Mouse (Mus musculus) layer of hippocampus, adult 6 months (tissue): ENCODE results near the gene Gm49393. TPM values are rescaled to one million over a fixed set of nuclear protein-coding genes. Genes with fewer than 3 reads are reported as not detected.

Source experiments
- long read RNA-seq, 2 experiments: library from polyadenylated mRNA; unstranded; transcript quantifications; one replicate each; pipeline ENCODE4 v2.0.0; 2019 to 2020
- polyA plus RNA-seq: library from polyadenylated mRNA; unstranded; fragments of <200 nt; fragmentation: Nextera tagmentation; gene quantifications from 2 replicates; pipeline ENCODE4 v1.2.3, GENCODE M21; 2021

Gm49393 gene
- polyA plus RNA-seq: not detected in 2 replicates
- long read RNA-seq, experiment 1: 0 reads
- long read RNA-seq, experiment 2: 0 reads

DNA sequence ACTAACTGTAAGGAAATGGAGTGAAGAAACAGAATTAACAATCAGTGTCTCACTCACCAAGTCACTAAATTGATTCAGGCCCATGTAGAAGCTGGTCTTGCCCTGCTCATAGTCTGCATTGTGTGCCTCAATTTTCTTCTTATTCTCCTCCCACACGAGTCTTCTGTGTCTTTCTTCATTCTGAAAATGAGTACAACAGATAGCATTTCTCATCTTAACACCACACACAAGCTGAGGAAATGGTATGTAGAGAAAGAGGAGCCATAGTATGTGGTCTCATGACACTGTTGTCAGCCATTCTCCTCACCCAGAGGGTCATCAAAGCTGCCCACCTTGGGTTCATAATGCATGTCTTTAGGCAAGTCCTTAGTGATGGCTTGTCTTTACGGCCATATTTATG is at the start of gene Gm49393:
Gene Gm49393, minus strand, starts transcription at position 101 of the 400 bp plus-strand sequence.

DNA sequence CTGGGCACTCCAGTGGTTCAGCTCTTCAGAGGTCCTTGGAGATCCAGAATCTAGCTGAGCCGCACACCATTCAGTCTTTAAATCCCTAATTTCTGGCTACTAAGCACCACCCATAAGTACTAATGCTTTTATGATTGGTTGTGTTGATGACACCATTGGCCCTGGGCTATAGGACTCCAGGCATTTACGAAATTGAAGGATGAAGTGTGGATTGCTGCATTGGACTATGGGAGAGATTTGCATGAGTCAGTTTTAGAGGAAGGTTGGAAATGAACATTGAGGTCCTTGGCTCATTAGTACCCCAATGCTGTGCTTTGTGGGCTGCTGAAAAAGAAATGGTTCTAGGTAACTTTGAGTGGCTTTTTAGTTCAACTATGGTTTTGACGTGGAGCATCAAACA is 6.5 kb upstream of the Gm49393 start, which contains the start of gene Tpbpa:
Gene Tpbpa, minus strand, starts transcription at position 101 of the 400 bp plus-strand sequence.

DNA sequence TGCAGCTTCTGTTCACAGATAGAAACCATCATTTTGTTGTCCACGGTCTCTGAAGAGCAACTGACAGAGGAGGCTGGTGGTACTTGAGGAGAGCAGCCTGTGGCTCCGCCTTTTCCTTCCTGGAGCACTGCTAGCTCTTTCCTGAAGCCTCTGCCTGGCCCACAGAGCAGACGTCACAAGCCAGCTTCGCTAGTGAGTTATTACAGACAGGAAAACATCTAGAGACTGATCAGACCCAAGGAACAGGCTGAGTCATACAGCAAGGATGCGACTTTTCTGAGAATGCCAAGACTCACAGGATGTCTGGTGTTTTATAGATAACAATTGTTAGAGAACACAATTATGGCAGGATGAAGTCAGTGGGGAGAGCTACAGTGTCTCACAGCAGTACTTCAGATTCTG is 1.1 kb upstream of the Gm49393 start, which contains the start of the genes Gm49391 and Ctla2a:
Gene Gm49391, minus strand, starts transcription at position 72 of the 402 bp plus-strand sequence.
Gene Ctla2a, minus strand, starts transcription at position 126 of the 402 bp plus-strand sequence.

DNA sequence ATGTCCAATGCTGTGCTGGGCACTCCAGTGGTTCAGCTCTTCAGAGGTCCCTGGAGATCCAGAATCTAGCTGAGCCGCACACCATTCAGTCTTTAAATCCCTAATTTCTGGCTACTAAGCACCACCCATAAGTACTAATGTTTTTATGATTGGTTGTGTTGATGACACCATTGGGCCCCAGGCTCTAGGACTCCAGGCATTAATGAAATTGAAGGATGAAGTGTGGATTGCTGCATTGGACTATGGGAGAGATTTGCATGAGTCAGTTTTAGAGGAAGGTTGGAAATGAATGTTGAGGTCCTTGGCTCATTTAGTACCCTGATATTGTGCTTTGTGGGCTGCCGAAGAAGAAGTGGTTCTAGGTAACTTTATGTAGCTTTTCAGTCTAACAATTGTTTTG is 30.6 kb downstream of the Gm49393 start, which contains the start of gene Tpbpb:
Gene Tpbpb, minus strand, starts transcription at position 101 of the 400 bp plus-strand sequence.

DNA sequence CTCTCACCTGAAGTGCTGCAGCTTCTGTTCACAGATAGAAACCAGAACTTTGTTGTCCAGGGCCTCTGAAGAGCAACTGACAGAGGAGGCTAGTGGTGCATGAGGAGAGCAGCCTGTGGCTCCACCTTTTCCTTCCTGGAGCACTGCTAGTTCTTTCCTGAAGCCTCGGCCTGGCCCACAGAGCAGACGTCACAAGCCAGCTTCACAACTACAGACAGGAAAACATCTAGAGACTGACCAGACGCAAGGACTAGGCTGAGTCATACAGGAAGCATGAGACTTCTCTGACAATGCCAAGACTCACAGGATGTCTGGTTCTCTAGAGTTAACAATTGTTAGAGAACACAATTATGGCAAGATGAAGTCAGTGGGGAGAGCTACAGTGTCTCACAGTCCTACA is 38.1 kb downstream of the Gm49393 start, which contains the start of gene Ctla2b:
Gene Ctla2b, minus strand, starts transcription at position 120 of the 400 bp plus-strand sequence.

DNA sequence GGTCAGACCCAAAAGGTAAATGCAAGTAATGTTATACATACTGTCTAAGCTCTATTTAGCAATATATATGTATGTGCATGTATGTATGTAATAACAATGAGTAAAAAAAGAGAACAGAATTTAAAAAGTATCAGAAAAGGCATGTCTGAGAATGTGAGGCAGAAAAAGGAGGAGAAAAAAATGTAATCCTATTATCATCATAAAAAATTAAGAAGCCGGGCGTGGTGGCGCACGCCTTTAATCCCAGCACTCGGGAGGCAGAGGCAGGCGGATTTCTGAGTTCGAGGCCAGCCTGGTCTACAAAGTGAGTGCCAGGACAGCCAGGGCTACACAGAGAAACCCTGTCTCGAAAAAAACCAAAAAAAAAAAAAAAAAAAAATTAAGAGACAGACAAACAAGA is 38.6 kb downstream of the Gm49393 start, which contains the start of gene Gm49392:
Gene Gm49392, minus strand, starts transcription at position 101 of the 400 bp plus-strand sequence.

DNA sequence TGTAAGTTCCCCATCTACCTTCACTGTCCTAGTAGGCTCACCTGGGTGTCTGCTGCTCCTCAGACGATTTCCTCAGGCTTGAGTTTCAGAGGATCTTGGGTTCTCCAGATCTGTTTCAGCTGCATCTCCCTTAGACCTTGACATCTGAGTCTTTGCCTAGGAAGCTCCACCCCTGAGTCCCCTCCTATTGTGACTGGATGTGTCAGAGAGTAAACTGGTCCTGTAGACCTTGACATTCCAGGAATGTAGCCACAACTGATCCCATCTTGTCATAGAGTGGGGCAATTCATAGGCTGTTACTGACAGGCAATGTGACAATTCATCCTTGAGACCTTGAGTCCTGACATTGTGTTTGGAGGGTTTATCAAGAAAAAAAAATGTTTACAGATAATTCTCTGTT is 71.1 kb downstream of the Gm49393 start, which contains the start of gene 4930486L24Rik:
Gene 4930486L24Rik, minus strand, starts transcription at position 195 of the 400 bp plus-strand sequence.

Other genes starting within 250 kb of the Gm49393 start
- not detected in 2 replicates for gene BC051665, start 149.2 kb downstream of the Gm49393 start, polyA plus RNA-seq
- gene Ctsll3, start 132.7 kb downstream of the Gm49393 start, polyA plus RNA-seq: not detected in 2 replicates
- gene 4930486L24Rik, start 71.1 kb downstream of the Gm49393 start, polyA plus RNA-seq: 0.10 and 0.21 TPM in 2 replicates
- not detected in 2 replicates for gene Gm49392, start 38.7 kb downstream of the Gm49393 start, polyA plus RNA-seq
- gene Ctla2b, start 38.1 kb downstream of the Gm49393 start, polyA plus RNA-seq: 0.67 and 0.69 TPM in 2 replicates
- not detected in 2 replicates for gene Tpbpb, start 30.7 kb downstream of the Gm49393 start, polyA plus RNA-seq
- 0.69 and 1.3 TPM in 2 replicates for gene Gm49391, start 981 bp upstream of the Gm49393 start, polyA plus RNA-seq
- gene Ctla2a, start 1.0 kb upstream of the Gm49393 start, polyA plus RNA-seq: 10.7 and 14.2 TPM in 2 replicates
- not detected in 2 replicates for gene Tpbpa, start 6.4 kb upstream of the Gm49393 start, polyA plus RNA-seq
- not detected in 2 replicates for gene Ctsj, start 70.4 kb upstream of the Gm49393 start, polyA plus RNA-seq
- gene Ctsq, start 105.0 kb upstream of the Gm49393 start, polyA plus RNA-seq: not detected in 2 replicates
- not detected in 2 replicates for gene Ctsr, start 228.7 kb upstream of the Gm49393 start, polyA plus RNA-seq